Mouse (Mus musculus) liver, embryonic 11.5 days (tissue): ENCODE results near the gene Ensa. TPM values are rescaled to one million over a fixed set of nuclear protein-coding genes. Genes with fewer than 3 reads are reported as not detected.

Experiments
- ATAC-seq: fragments of 200-750 bp; cut with Nextera tagmentation; replicated peaks from 2 replicates; pipeline ENCODE4 v1.8.0; 2017; ENCODE audit warnings: moderate number of reproducible peaks, mild to moderate bottlenecking, moderate TSS enrichment, moderate library complexity; ENCODE audit not compliant: low FRiP score
- DNase-seq: peaks from one replicate; pipeline ENCODE4 v3.0.0-alpha.2; 2017; ENCODE audit warnings: low spot score
- H3K27ac ChIP-seq: fragments of 300-500 bp; sonication (generic); 2 replicates; pipeline ENCODE4 v1.5.1; 2014; ENCODE audit warnings: mild to moderate bottlenecking, low read depth, low read length, control low read depth
- H3K27me3 ChIP-seq: fragments of 300-500 bp; sonication (generic); replicated peaks from 2 replicates; pipeline ENCODE4 v1.6.1; 2014; ENCODE audit warnings: low read length, mixed read lengths; ENCODE audit not compliant: control insufficient read depth, insufficient read depth
- H3K36me3 ChIP-seq: fragments of 300-500 bp; sonication (generic); 2 replicates; pipeline ENCODE4 v1.6.1; 2014; ENCODE audit warnings: mild to moderate bottlenecking, low read length, moderate library complexity, mixed read lengths; ENCODE audit not compliant: control insufficient read depth, insufficient read depth
- H3K4me1 ChIP-seq: fragments of 300-500 bp; sonication (generic); replicated peaks from 2 replicates; pipeline ENCODE4 v1.6.1; 2014; ENCODE audit warnings: low read length, mixed read lengths; ENCODE audit not compliant: control insufficient read depth, insufficient read depth
- H3K4me2 ChIP-seq: fragments of 300-500 bp; sonication (generic); 2 replicates; pipeline ENCODE4 v1.6.1; 2014; ENCODE audit warnings: mild to moderate bottlenecking, control low read depth, moderate library complexity
- H3K4me3 ChIP-seq: fragments of 300-500 bp; sonication (generic); 2 replicates; pipeline ENCODE4 v1.5.1; 2014; ENCODE audit warnings: low read depth, low read length, control low read depth
- H3K9ac ChIP-seq: fragments of 300-500 bp; sonication (generic); 2 replicates; pipeline ENCODE4 v1.6.1; 2014; ENCODE audit warnings: low read depth, low read length, control low read depth
- H3K9me3 ChIP-seq: fragments of 300-500 bp; sonication (generic); 2 replicates; pipeline ENCODE4 v1.6.1; 2016; ENCODE audit warnings: low read length, inconsistent platforms, mixed read lengths; ENCODE audit not compliant: control insufficient read depth
- WGBS: fragments of 180-500 bp; shearing (Covaris S2); extraction: QIAGEN DNeasy Blood & Tissue Kit; methylation state at CpG from one replicate; pipeline ENCODE4 v1.1.7; 2014; 5-methylcytosine and 5-hydroxymethylcytosine counted together
- polyA plus RNA-seq: library from polyadenylated mRNA; unstranded; fragments of >200 nt; fragmentation: Nextera tagmentation; extraction: Ambion mirVana; gene quantifications from 2 replicates; pipeline ENCODE4 v1.2.1, GENCODE M21; 2014

The Ensa gene
- polyA plus RNA-seq, 1 experiment from 2014 or later = 51.3 TPM

DNA sequence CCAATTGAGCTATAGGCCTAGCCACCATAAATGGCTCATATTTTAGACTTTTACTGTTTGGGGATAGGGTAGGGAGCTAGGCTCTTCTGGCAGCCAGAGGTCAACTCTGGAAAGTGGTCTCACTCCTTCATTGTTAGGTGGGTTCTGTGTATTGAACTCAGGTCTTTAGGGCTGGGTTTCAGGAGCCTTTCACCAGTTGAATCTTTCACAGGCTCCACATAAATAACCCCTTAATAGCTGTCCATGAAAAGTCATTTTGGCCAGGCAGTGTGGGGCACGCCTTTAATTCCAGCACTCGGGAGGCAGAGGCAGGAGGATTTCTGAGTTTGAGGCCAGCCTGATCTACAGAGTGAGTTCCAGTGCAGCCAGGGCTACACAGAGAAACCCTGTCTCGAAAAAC, 32.9 kb downstream of the Ensa start:
- Histone ChIP-seq H3K9ac (peak overlapping the region; percentile 100), H3K4me1 (peaks cover 37% of the 10 kb centered on the region)
- 73% methylated on average over 3 of the region's 3 CpGs for WGBS

DNA sequence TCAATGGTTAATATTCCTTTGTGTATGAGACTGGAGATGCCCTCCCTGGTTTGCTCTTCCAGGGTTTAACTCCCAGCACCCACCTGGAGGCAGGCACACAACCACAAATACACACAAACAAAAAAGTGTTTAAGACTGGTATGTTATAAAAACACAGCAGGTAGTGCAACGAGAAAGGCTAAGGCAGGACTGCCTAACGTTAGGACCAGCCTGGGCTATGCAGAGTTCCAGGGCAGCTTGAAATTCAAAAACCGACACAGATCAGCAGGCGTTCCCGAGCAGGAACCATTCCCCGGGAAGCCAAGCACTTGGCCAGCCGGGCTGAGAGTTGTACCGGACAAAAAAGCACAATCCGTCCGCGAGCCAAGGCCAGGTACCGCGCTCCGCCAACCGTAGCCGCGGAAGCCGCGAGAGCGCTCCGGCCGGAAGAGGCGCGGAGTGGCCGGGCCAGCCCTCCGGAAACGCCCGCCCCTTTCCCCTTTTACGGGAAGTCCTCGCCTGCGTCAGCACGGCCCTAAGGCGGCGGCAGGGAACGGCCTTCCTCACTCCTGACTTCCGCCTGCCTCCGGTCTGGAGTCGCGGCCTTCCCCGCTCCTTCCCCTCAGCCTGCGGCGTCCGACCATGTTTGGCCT, 33.6 kb downstream of the Ensa start, which contains the start of gene Mcl1:
Gene Mcl1 (plus strand): TSS at position 553 of the 632 bp plus-strand sequence.
- Histone ChIP-seq H3K36me3 (peaks cover 17% of the 10 kb centered on the region), H3K4me3 (peak within 1 kb of the TSS; percentile 97), H3K9ac (peak within 1 kb of the TSS; percentile 100), H3K27ac (peak within 1 kb of the TSS; percentile 93), H3K4me1 (peaks cover 39% of the 10 kb centered on the region), H3K27me3 (no peaks in the 10 kb centered on the region), H3K9me3 (no peaks in the 10 kb centered on the region), H3K4me2 (peak within 1 kb of the TSS; percentile 88)
- DNase-seq (peak; percentile 92), ATAC-seq (peak; percentile 94)
- under 1% methylated on average over 43 of the region's 43 CpGs for WGBS

More for the DNA sequence above, 32.9 kb downstream of the Ensa start:
- H3K27me3 ChIP-seq = no peaks in the 10 kb centered on the region
- DNase-seq (no peak), ATAC-seq (no peak)
- H3K27ac ChIP-seq = peak overlapping the region; percentile 93
- peaks cover 14% of the 10 kb centered on the region; the same call in 1 of the 2 replicates for H3K36me3 ChIP-seq
- no peaks in the 10 kb centered on the region for H3K9me3 ChIP-seq
- peak overlapping the region; percentile 88 for H3K4me2 ChIP-seq
- H3K4me3 ChIP-seq = peak overlapping the region; percentile 97

DNA sequence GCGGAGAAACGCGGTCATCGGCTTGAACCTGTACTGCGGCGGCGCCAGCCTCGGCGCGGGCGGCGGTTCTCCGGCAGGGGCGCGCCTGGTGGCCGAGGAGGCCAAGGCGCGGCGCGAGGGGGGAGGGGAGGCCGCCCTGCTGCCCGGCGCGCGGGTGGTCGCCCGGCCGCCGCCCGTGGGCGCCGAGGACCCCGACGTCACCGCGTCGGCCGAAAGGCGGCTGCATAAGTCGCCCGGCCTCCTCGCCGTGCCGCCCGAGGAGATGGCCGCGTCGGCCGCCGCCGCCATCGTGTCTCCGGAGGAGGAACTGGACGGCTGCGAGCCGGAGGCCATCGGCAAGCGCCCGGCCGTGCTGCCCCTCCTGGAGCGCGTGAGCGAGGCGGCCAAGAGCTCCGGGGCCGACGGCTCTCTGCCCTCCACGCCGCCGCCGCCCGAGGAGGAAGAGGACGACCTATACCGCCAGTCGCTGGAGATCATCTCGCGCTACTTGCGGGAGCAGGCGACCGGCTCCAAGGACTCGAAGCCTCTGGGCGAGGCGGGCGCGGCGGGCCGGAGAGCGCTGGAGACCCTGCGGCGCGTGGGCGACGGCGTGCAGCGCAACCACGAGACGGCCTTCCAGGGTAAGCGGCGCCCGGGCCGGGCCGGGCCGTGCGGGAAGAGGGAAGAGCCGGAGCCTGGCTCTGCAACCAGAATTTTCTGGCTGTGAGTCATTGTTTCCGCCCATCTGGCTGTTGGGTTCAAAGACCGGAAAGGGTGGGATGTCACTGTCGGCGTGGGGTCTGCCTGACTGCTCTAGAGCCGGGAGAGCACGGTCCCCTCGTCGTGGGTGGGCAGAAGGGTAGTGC, 34.3 kb downstream of the Ensa start:
- peaks cover 22% of the 10 kb centered on the region for H3K36me3 ChIP-seq
- H3K4me2 ChIP-seq = peak overlapping the region; percentile 88
- peak overlapping the region; percentile 93 for H3K27ac ChIP-seq
- peak overlapping the region; percentile 97 for H3K4me3 ChIP-seq
- DNase-seq (peak; percentile 66), ATAC-seq (peak; percentile 26)
- no peaks in the 10 kb centered on the region for H3K9me3 ChIP-seq
- under 1% methylated on average over 103 of the region's 113 CpGs for WGBS
- peak overlapping the region; percentile 100 for H3K9ac ChIP-seq
- H3K4me1 ChIP-seq = peaks cover 39% of the 10 kb centered on the region
- H3K27me3 ChIP-seq = no peaks in the 10 kb centered on the region

DNA sequence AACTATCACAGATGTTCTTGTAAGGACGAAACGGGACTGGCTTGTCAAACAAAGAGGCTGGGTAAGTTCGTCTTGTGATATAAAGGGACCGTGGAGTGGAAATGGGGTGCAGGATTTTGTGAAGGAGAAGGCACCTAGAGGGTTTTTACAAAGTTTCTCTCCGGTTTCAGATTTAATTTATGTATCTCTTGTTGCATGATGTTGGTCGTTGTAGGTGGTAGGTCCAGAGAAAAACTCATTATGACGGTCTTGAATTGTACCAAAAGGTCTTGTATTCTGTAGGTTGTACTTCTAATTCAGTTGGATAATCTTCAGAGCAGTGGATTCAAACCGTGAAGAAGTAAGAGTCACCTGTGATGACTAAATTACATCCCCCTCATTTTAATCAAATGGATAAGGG, 35.2 kb downstream of the Ensa start:
- H3K36me3 ChIP-seq = peaks cover 30% of the 10 kb centered on the region
- no peaks in the 10 kb centered on the region for H3K9me3 ChIP-seq
- peak overlapping the region; percentile 97 for H3K4me3 ChIP-seq
- WGBS = 2% methylated on average over 8 of the region's 8 CpGs
- H3K4me1 ChIP-seq = peaks cover 48% of the 10 kb centered on the region
- ATAC-seq (no peak), DNase-seq (no peak)
- no peaks in the 10 kb centered on the region for H3K27me3 ChIP-seq
- H3K27ac ChIP-seq = peak overlapping the region; percentile 93; the same call in 1 of the 2 replicates
- H3K4me2 ChIP-seq = peak overlapping the region; percentile 88
- H3K9ac ChIP-seq = peak overlapping the region; percentile 100

- H3K4me2 ChIP-seq = peak overlapping the region; percentile 88
- H3K36me3 ChIP-seq = peaks cover 33% of the 10 kb centered on the region
- 27% methylated on average over 2 of the region's 2 CpGs for WGBS
- peak overlapping the region; percentile 100 for H3K9ac ChIP-seq
- peaks cover 56% of the 10 kb centered on the region for H3K4me1 ChIP-seq
- peak overlapping the region; percentile 97 for H3K4me3 ChIP-seq
- ATAC-seq (no peak), DNase-seq (no peak)
- no peaks in the 10 kb centered on the region for H3K27me3 ChIP-seq
- peak overlapping the region; percentile 93; the same call in 1 of the 2 replicates for H3K27ac ChIP-seq
- no peaks in the 10 kb centered on the region for H3K9me3 ChIP-seq
Observed at GRCm38 (mm10) chr3:95660788-95661478, 36.1 kb downstream of the Ensa start.

GRCm38 (mm10) chr3:95661945-95662715, 37.3 kb downstream of the Ensa start:
- peaks cover 33% of the 10 kb centered on the region for H3K36me3 ChIP-seq
- peak overlapping the region; percentile 22 for H3K4me3 ChIP-seq
- no peak for ATAC-seq
- 26% methylated on average over 7 of the region's 7 CpGs for WGBS
- H3K4me2 ChIP-seq = peak overlapping the region; percentile 88
- no peaks in the 10 kb centered on the region for H3K9me3 ChIP-seq
- no peak for DNase-seq
- no peak overlapping the region for H3K9ac ChIP-seq
- H3K4me1 ChIP-seq = peaks cover 68% of the 10 kb centered on the region
- H3K27ac ChIP-seq = peak overlapping the region; percentile 6
- H3K27me3 ChIP-seq = no peaks in the 10 kb centered on the region

- Histone ChIP-seq H3K4me3 (peak overlapping the region; percentile 22; the same call in 1 of the 2 replicates), H3K36me3 (peaks cover 33% of the 10 kb centered on the region), H3K9me3 (no peaks in the 10 kb centered on the region), H3K4me2 (peak overlapping the region; percentile 88), H3K27me3 (no peaks in the 10 kb centered on the region), H3K4me1 (peaks cover 72% of the 10 kb centered on the region), H3K27ac (peak overlapping the region; percentile 6), H3K9ac (no peak overlapping the region)
- no peak for DNase-seq
- 74% methylated on average over 7 of the region's 7 CpGs for WGBS
- no peak for ATAC-seq
Observed at GRCm38 (mm10) chr3:95662724-95663449, 38.1 kb downstream of the Ensa start.
